Mouse (Mus musculus): ENCODE data around the gene Pcdh19. TPM values are rescaled to one million over a fixed set of nuclear protein-coding genes. Genes with fewer than 3 reads are reported as not detected.
A peak's percentile ranks its signal among the peaks of the same experiment; 100 is the strongest.

The Pcdh19 gene
- polyA plus RNA-seq, 1 experiment: 1.1 TPM

GRCm38 (mm10) chrX:133618222-133618621 is 70.6 kb downstream of the Pcdh19 start:
- H3K4me3 ChIP-seq (replicated peaks; ENCODE audit: extremely low read depth, low read depth, low read length): no peak overlapping the region

GRCm38 (mm10) chrX:133605828-133606227 is 83.0 kb downstream of the Pcdh19 start:
- TF ChIP-seq POLR2A (IDR thresholded peaks at IDR 0.05; ENCODE audit: borderline replicate concordance, extremely low read depth, low read depth, low read length) (no peak), CTCF (IDR thresholded peaks at IDR 0.05; ENCODE audit: insufficient read depth, low read length) (no peak)
- WGBS: 61% methylated on average over 4 of the region's 4 CpGs
- no peak overlapping the region for H3K4me3 ChIP-seq (replicated peaks; ENCODE audit: extremely low read depth, low read depth, low read length)
- H3K4me1 ChIP-seq (ENCODE audit: control insufficient read depth, insufficient read depth, low read length): no peaks in the 10 kb centered on the region
- DNase-seq: no peak

More at GRCm38 (mm10) chrX:133618222-133618621, 70.6 kb downstream of the Pcdh19 start:
- no peak for DNase-seq
- 58% methylated on average over 1 of the region's 1 CpGs for WGBS
- TF ChIP-seq POLR2A (IDR thresholded peaks at IDR 0.05; ENCODE audit: borderline replicate concordance, extremely low read depth, low read depth, low read length) (no peak), CTCF (IDR thresholded peaks at IDR 0.05; ENCODE audit: insufficient read depth, low read length) (no peak)
- H3K4me1 ChIP-seq (ENCODE audit: control insufficient read depth, insufficient read depth, low read length): no peaks in the 10 kb centered on the region

GRCm38 (mm10) chrX:133604272-133604671 is 84.5 kb downstream of the Pcdh19 start:
- TF ChIP-seq POLR2A (IDR thresholded peaks at IDR 0.05; ENCODE audit: borderline replicate concordance, extremely low read depth, low read depth, low read length) (no peak), CTCF (IDR thresholded peaks at IDR 0.05; ENCODE audit: insufficient read depth, low read length) (no peak)
- 41% methylated on average over 4 of the region's 4 CpGs for WGBS
- Histone ChIP-seq H3K4me3 (replicated peaks; ENCODE audit: extremely low read depth, low read depth, low read length) (no peak overlapping the region), H3K4me1 (ENCODE audit: control insufficient read depth, insufficient read depth, low read length) (no peaks in the 10 kb centered on the region)
- peak; percentile 2 for DNase-seq

- TF ChIP-seq POLR2A (IDR thresholded peaks at IDR 0.05; ENCODE audit: borderline replicate concordance, extremely low read depth, low read depth, low read length): no peak
- no peak for TF ChIP-seq CTCF (IDR thresholded peaks at IDR 0.05; ENCODE audit: insufficient read depth, low read length)
- DNase-seq: no peak
- Histone ChIP-seq H3K4me1 (ENCODE audit: control insufficient read depth, insufficient read depth, low read length) (no peaks in the 10 kb centered on the region), H3K4me3 (replicated peaks; ENCODE audit: extremely low read depth, low read depth, low read length) (no peak overlapping the region)
- WGBS: 62% methylated on average over 2 of the region's 2 CpGs
Measured at GRCm38 (mm10) chrX:133602068-133602467, 86.7 kb downstream of the Pcdh19 start.

GRCm38 (mm10) chrX:133601658-133602057 is 87.1 kb downstream of the Pcdh19 start:
- no peak overlapping the region for H3K4me3 ChIP-seq (replicated peaks; ENCODE audit: extremely low read depth, low read depth, low read length)
- WGBS: 58% methylated on average over 1 of the region's 1 CpGs
- H3K4me1 ChIP-seq (ENCODE audit: control insufficient read depth, insufficient read depth, low read length): no peaks in the 10 kb centered on the region
- no peak for TF ChIP-seq POLR2A (IDR thresholded peaks at IDR 0.05; ENCODE audit: borderline replicate concordance, extremely low read depth, low read depth, low read length)
- TF ChIP-seq CTCF (IDR thresholded peaks at IDR 0.05; ENCODE audit: insufficient read depth, low read length): no peak
- DNase-seq: no peak

- TF ChIP-seq CTCF (IDR thresholded peaks at IDR 0.05; ENCODE audit: insufficient read depth, low read length) (no peak), POLR2A (IDR thresholded peaks at IDR 0.05; ENCODE audit: borderline replicate concordance, extremely low read depth, low read depth, low read length) (no peak)
- no peak for DNase-seq
- H3K4me3 ChIP-seq (replicated peaks; ENCODE audit: extremely low read depth, low read depth, low read length): no peak overlapping the region
- no peaks in the 10 kb centered on the region for H3K4me1 ChIP-seq (ENCODE audit: control insufficient read depth, insufficient read depth, low read length)
- WGBS: 58% methylated on average over 2 of the region's 2 CpGs
Measured at GRCm38 (mm10) chrX:133601195-133601594, 87.6 kb downstream of the Pcdh19 start.

GRCm38 (mm10) chrX:133575601-133576382 is 113.0 kb downstream of the Pcdh19 start:
- TF ChIP-seq CTCF (IDR thresholded peaks at IDR 0.05; ENCODE audit: insufficient read depth, low read length): no peak
- no peak for TF ChIP-seq POLR2A (IDR thresholded peaks at IDR 0.05; ENCODE audit: borderline replicate concordance, extremely low read depth, low read depth, low read length)
- Histone ChIP-seq H3K4me3 (replicated peaks; ENCODE audit: extremely low read depth, low read depth, low read length) (no peak overlapping the region), H3K4me1 (ENCODE audit: control insufficient read depth, insufficient read depth, low read length) (no peaks in the 10 kb centered on the region)
- 82% methylated on average over 4 of the region's 4 CpGs for WGBS
- no peak for DNase-seq

- Histone ChIP-seq H3K4me1 (ENCODE audit: control insufficient read depth, insufficient read depth, low read length) (no peaks in the 10 kb centered on the region), H3K4me3 (replicated peaks; ENCODE audit: extremely low read depth, low read depth, low read length) (no peak overlapping the region)
- WGBS: 76% methylated on average over 2 of the region's 2 CpGs
- TF ChIP-seq POLR2A (IDR thresholded peaks at IDR 0.05; ENCODE audit: borderline replicate concordance, extremely low read depth, low read depth, low read length) (no peak), CTCF (IDR thresholded peaks at IDR 0.05; ENCODE audit: insufficient read depth, low read length) (no peak)
- DNase-seq: no peak
Measured at GRCm38 (mm10) chrX:133565355-133565754, 123.4 kb downstream of the Pcdh19 start.

Other genes with a start within 250 kb of the Pcdh19 start
- gene Tnmd, start 162.0 kb upstream of the Pcdh19 start, polyA plus RNA-seq (2012; rRNA removed): 0.08 TPM in 1 of 2 replicates, not detected in the other
- 3.4 and 6.6 TPM in 2 replicates for gene Tspan6, start 209.4 kb upstream of the Pcdh19 start, polyA plus RNA-seq (2012; rRNA removed)
- gene Srpx2, start 219.4 kb upstream of the Pcdh19 start, polyA plus RNA-seq (2012; rRNA removed): 6.1 and 9.4 TPM in 2 replicates

All from lung, adult 2 months (tissue).